Mouse (Mus musculus): ENCODE results near the gene Sec61b. TPM values are rescaled to one million over a fixed set of nuclear protein-coding genes. Genes with fewer than 3 reads are reported as not detected.

Sec61b gene
- total and polyA plus RNA-seq, 2 experiments: 217 to 281 TPM

DNA sequence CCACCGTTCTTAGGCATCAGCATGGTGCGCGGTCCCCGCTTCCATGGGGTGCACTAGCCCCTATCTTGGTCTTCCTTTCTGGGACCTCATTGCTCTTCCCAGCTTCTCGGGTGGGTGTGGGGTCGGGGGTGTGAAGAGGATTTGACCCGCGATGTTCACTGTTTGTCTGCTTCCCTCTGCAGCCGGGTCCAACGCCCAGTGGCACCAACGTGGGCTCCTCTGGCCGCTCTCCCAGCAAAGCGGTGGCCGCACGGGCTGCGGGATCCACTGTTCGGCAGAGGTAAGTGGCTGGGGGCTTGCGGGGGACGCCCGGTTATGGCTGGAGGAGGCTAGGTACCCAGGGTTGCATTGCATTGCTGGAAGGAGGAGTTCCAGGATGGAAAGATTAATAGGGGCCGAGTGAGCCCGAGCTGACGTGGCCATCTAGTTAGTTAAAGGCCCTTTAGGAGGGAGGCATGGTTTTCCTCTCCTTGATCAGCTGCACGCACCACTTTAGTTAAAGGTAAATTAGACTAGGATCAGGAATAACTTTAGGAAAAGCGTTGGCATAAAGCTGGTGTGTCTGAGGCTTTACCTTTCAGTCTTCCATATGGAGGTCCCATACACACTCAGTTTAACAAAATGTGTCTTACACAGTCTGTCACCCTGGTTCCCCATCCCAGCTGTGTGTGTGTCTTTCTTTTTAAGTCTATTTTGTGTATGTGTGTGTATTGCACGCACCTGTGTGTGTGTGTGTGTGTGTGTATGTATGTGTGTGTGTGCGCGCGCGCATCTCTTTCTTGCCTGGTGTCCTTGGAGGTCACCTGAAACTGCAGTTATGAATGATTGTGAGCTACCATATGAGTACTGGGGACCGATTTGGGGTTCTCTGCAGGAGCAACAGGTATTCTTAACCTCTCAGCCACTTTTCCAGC lies 529 bp downstream of the Sec61b start:
- Histone ChIP-seq H3K4me1 (ENCODE audit: control insufficient read depth, insufficient read depth, low read length) (peaks cover 5% of the 10 kb centered on the region), H3K36me3 (ENCODE audit: control insufficient read depth, insufficient read depth, low read length) (peaks cover 35% of the 10 kb centered on the region), H3K27me3 (ENCODE audit: control insufficient read depth, insufficient read depth, low read length) (no peaks in the 10 kb centered on the region), H3K27ac (replicated peaks; ENCODE audit: insufficient read depth, low read depth, low read length) (peak overlapping the region; percentile 68), H3K79me2 (ENCODE audit: control insufficient read depth, insufficient read depth, low read length) (peaks cover 11% of the 10 kb centered on the region; the same call in 1 of the 2 replicates), H3K9ac (ENCODE audit: low read depth, low read length) (peak overlapping the region; percentile 78), H3K4me3 (ENCODE audit: insufficient read depth, low read depth, low read length) (peak overlapping the region; percentile 84)
- DNase-seq (ENCODE audit: extremely low read depth, low read depth, low spot score): peak; percentile 19
- TF ChIP-seq POLR2A (IDR thresholded peaks at IDR 0.05; ENCODE audit: extremely low read depth, insufficient read depth, low read length): no peak; the same call in 1 of the 2 replicates
- TF ChIP-seq CTCF (IDR thresholded peaks at IDR 0.05; ENCODE audit: low read depth, low read length): no peak
- WGBS: 8% methylated on average over 31 of the region's 31 CpGs

DNA sequence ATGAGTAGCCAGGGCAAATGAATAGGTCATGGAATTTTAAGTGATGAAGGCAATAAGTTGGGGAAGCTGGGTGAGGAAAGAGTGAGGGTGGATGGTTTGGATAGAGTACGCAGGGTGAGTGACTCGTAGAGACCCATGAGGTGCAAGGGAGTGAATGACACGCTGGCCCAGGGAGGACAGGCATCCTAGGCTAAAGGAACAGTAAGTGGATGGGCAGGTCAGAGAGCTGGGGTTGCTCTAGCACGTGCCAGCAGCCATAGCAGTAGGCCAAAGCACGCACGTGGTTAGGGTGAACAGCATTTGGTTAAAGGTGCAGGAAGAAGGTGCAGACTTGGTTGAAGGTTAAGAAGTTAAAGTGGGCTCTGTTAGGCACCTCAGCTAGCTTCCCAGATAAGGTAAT lies 3.1 kb downstream of the Sec61b start:
- peaks cover 28% of the 10 kb centered on the region; the same call in 1 of the 2 replicates for H3K36me3 ChIP-seq (ENCODE audit: control insufficient read depth, insufficient read depth, low read length)

DNA sequence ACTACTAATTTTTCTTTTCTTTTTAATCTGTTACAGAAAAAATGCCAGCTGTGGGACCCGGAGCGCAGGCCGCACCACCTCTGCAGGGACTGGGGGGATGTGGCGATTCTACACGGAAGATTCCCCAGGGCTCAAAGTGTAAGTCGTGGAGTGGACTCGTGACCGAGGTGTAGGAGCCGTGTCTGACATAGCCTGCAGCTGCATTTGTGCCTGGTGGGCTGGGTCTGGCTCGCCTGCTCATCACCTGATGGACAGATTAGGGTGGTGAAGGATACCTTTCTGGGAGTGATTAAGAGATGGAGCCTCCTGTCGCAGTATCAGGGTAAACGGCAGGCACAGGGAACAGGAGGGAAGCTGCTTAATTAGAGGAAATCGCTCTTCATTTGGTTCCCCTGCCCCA lies 5.6 kb downstream of the Sec61b start:
- Histone ChIP-seq H3K27ac (replicated peaks; ENCODE audit: insufficient read depth, low read depth, low read length) (no peak overlapping the region), H3K9ac (ENCODE audit: low read depth, low read length) (no peak overlapping the region), H3K36me3 (ENCODE audit: control insufficient read depth, insufficient read depth, low read length) (peaks cover 32% of the 10 kb centered on the region; the same call in 1 of the 2 replicates), H3K4me3 (ENCODE audit: insufficient read depth, low read depth, low read length) (no peak overlapping the region), H3K79me2 (ENCODE audit: control insufficient read depth, insufficient read depth, low read length) (peaks cover 3% of the 10 kb centered on the region; the same call in 1 of the 2 replicates), H3K4me1 (ENCODE audit: control insufficient read depth, insufficient read depth, low read length) (peaks cover 2% of the 10 kb centered on the region; the same call in 1 of the 2 replicates), H3K27me3 (ENCODE audit: control insufficient read depth, insufficient read depth, low read length) (no peaks in the 10 kb centered on the region)
- WGBS: 94% methylated on average over 13 of the region's 13 CpGs
- TF ChIP-seq POLR2A (IDR thresholded peaks at IDR 0.05; ENCODE audit: extremely low read depth, insufficient read depth, low read length) (no peak), CTCF (IDR thresholded peaks at IDR 0.05; ENCODE audit: low read depth, low read length) (no peak)
- DNase-seq (ENCODE audit: extremely low read depth, low read depth, low spot score): no peak

More for the DNA sequence above, 3.1 kb downstream of the Sec61b start:
- Histone ChIP-seq H3K79me2 (ENCODE audit: control insufficient read depth, insufficient read depth, low read length) (peaks cover 11% of the 10 kb centered on the region; the same call in 1 of the 2 replicates), H3K27me3 (ENCODE audit: control insufficient read depth, insufficient read depth, low read length) (no peaks in the 10 kb centered on the region), H3K9ac (ENCODE audit: low read depth, low read length) (no peak overlapping the region), H3K4me3 (ENCODE audit: insufficient read depth, low read depth, low read length) (no peak overlapping the region), H3K27ac (replicated peaks; ENCODE audit: insufficient read depth, low read depth, low read length) (no peak overlapping the region), H3K4me1 (ENCODE audit: control insufficient read depth, insufficient read depth, low read length) (peaks cover 5% of the 10 kb centered on the region)
- no peak for DNase-seq (ENCODE audit: extremely low read depth, low read depth, low spot score)
- TF ChIP-seq CTCF (IDR thresholded peaks at IDR 0.05; ENCODE audit: low read depth, low read length): no peak
- no peak for TF ChIP-seq POLR2A (IDR thresholded peaks at IDR 0.05; ENCODE audit: extremely low read depth, insufficient read depth, low read length)
- 92% methylated on average over 6 of the region's 6 CpGs for WGBS

DNA sequence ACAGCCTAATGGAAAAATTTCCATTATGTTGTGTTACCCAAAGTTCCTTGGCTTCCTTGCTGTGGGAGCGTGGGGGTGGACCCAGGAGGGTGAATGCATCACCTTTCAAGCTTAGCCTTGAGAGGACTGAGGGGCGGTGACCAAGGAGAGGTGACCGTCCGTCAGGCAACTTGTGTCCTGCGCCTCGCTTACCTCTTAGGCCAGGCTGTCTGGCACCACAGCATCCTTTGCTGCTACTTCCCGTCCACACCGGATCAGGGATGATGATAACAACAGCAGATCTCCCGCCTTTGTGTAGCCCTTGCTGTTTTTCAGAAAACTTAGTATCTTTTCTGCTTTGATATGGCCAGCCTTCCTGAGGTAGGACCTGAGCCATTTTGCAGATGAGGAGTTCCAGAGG lies 6.1 kb downstream of the Sec61b start:
- Histone ChIP-seq H3K4me1 (ENCODE audit: control insufficient read depth, insufficient read depth, low read length) (no peaks in the 10 kb centered on the region), H3K36me3 (ENCODE audit: control insufficient read depth, insufficient read depth, low read length) (peaks cover 32% of the 10 kb centered on the region; the same call in 1 of the 2 replicates), H3K4me3 (ENCODE audit: insufficient read depth, low read depth, low read length) (no peak overlapping the region), H3K79me2 (ENCODE audit: control insufficient read depth, insufficient read depth, low read length) (no peaks in the 10 kb centered on the region), H3K27me3 (ENCODE audit: control insufficient read depth, insufficient read depth, low read length) (no peaks in the 10 kb centered on the region), H3K9ac (ENCODE audit: low read depth, low read length) (no peak overlapping the region), H3K27ac (replicated peaks; ENCODE audit: insufficient read depth, low read depth, low read length) (no peak overlapping the region)
- WGBS: 93% methylated on average over 9 of the region's 9 CpGs
- DNase-seq (ENCODE audit: extremely low read depth, low read depth, low spot score): no peak
- TF ChIP-seq CTCF (IDR thresholded peaks at IDR 0.05; ENCODE audit: low read depth, low read length) (no peak), POLR2A (IDR thresholded peaks at IDR 0.05; ENCODE audit: extremely low read depth, insufficient read depth, low read length) (no peak)

DNA sequence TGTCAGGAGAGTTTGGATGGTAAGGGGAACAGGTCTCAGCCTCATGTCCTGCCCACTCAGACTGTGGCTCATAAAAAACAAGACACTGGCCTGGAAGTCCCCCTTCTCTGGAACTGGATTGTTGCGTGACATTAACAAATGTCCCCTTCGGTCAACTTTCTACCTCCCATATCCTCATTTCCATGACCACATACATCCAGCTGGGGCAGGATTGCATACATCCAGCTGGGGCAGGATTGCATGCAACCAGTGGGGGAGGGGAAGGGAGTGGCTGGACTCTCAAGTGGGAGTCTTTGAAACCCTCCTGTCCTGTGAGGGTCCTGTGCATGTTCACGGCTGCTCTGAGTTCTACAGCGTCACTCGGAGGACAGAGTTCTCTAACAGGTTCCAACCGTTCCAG lies 16.8 kb downstream of the Sec61b start:
- no peak overlapping the region for H3K4me3 ChIP-seq (ENCODE audit: insufficient read depth, low read depth, low read length)
- H3K9ac ChIP-seq (ENCODE audit: low read depth, low read length): no peak overlapping the region
- no peak overlapping the region for H3K27ac ChIP-seq (replicated peaks; ENCODE audit: insufficient read depth, low read depth, low read length)
- no peaks in the 10 kb centered on the region for H3K79me2 ChIP-seq (ENCODE audit: control insufficient read depth, insufficient read depth, low read length)
- no peak for DNase-seq (ENCODE audit: extremely low read depth, low read depth, low spot score)
- H3K36me3 ChIP-seq (ENCODE audit: control insufficient read depth, insufficient read depth, low read length): no peaks in the 10 kb centered on the region
- no peak for TF ChIP-seq POLR2A (IDR thresholded peaks at IDR 0.05; ENCODE audit: extremely low read depth, insufficient read depth, low read length)
- no peak for TF ChIP-seq CTCF (IDR thresholded peaks at IDR 0.05; ENCODE audit: low read depth, low read length)
- H3K27me3 ChIP-seq (ENCODE audit: control insufficient read depth, insufficient read depth, low read length): no peaks in the 10 kb centered on the region
- 88% methylated on average over 6 of the region's 6 CpGs for WGBS
- H3K4me1 ChIP-seq (ENCODE audit: control insufficient read depth, insufficient read depth, low read length): no peaks in the 10 kb centered on the region

All from liver, adult 2 months (tissue).